Mouse (Mus musculus) small intestine, adult 2 months (tissue): Measurements from ENCODE around the gene Pigv.

Experiments used
- CTCF ChIP-seq: fragments of 200-500 bp; IDR thresholded peaks from 2 replicates; pipeline ENCODE4 v1.5.1; 2012; ENCODE audit warnings: low read depth, mild to moderate bottlenecking, control low read depth, inconsistent platforms, low read length, moderate library complexity, mixed read lengths; ENCODE audit not compliant: insufficient replicate concordance, insufficient read length; ENCODE audit errors: extremely low read depth
- POLR2A ChIP-seq: fragments of 200-500 bp; IDR thresholded peaks from 2 replicates; pipeline ENCODE4 v1.6.1; 2012; ENCODE audit warnings: low read depth, mild to moderate bottlenecking, control low read depth, inconsistent platforms, low read length, moderate library complexity

- TF ChIP-seq CTCF (no peak), POLR2A (no peak)
Measured at GRCm38 (mm10) chr4:133675594-133676016, 3.2 kb upstream of the Pigv start.
